Mouse (Mus musculus) heart, adult 2 months (tissue): ENCODE data around the gene Agpat1. TPM values are rescaled to one million over a fixed set of nuclear protein-coding genes. Genes with fewer than 3 reads are reported as not detected.
A peak's percentile ranks its signal among the peaks of the same experiment; 100 is the strongest.

Experiments
- DNase-seq, 2 experiments: peaks; one replicate each; pipeline ENCODE4 v3.0.0; 2021
- H3K27ac ChIP-seq: fragments of 200-600 bp; 2 replicates; pipeline ENCODE4 v1.8.1; 2022
- H3K27me3 ChIP-seq: fragments of 200-500 bp; 2 replicates; pipeline ENCODE4 v1.6.1; 2012; ENCODE audit warnings: mild to moderate bottlenecking, low read length, inconsistent platforms, mixed read lengths; ENCODE audit not compliant: control insufficient read depth, insufficient read depth
- H3K36me3 ChIP-seq: fragments of 200-500 bp; 2 replicates; pipeline ENCODE4 v1.6.1; 2012; ENCODE audit warnings: low read length, inconsistent platforms; ENCODE audit not compliant: control insufficient read depth, insufficient read depth
- H3K4me1 ChIP-seq: fragments of 200-500 bp; 2 replicates; pipeline ENCODE4 v1.6.1; 2011; ENCODE audit warnings: low read length; ENCODE audit not compliant: control insufficient read depth, insufficient read depth
- H3K4me3 ChIP-seq: fragments of 200-600 bp; 2 replicates; pipeline ENCODE4 v1.8.1; 2022
- H3K79me2 ChIP-seq: fragments of 200-500 bp; replicated peaks from 2 replicates; pipeline ENCODE4 v1.6.1; 2012; ENCODE audit warnings: mild to moderate bottlenecking, inconsistent platforms, low read length, moderate library complexity, mixed read lengths; ENCODE audit not compliant: control insufficient read depth, insufficient read depth
- H3K9ac ChIP-seq: fragments of 200-500 bp; 2 replicates; pipeline ENCODE4 v1.6.1; 2012; ENCODE audit warnings: low read depth, mild to moderate bottlenecking, control low read depth, inconsistent platforms, low read length, mixed read lengths
- CTCF ChIP-seq: fragments of 200-600 bp; IDR thresholded peaks from 2 replicates; pipeline ENCODE4 v1.8.1; 2022; ENCODE audit warnings: antibody characterized with exemption, mild to moderate bottlenecking, moderate library complexity
- EP300 ChIP-seq: fragments of 200-500 bp; IDR thresholded peaks from 2 replicates; pipeline ENCODE4 v1.6.1; 2011; ENCODE audit warnings: low read depth, low read length, control low read depth; ENCODE audit not compliant: insufficient read depth
- POLR2A ChIP-seq: fragments of 200-500 bp; IDR thresholded peaks from 2 replicates; pipeline ENCODE4 v1.6.1; 2011; ENCODE audit warnings: mild to moderate bottlenecking, low read depth, low read length, control low read depth; ENCODE audit not compliant: insufficient read depth
- WGBS: fragments of 180-500 bp; shearing (Covaris S2); methylation state at CpG from one replicate; pipeline ENCODE4 v1.1.7; 2018; 5-methylcytosine and 5-hydroxymethylcytosine counted together
- intact Hi-C: fragments of 180-260 bp; cut with DNase I; formaldehyde crosslinking; loops from one replicate; pipeline ENCODE4 v1.15.1; 2025
- polyA plus RNA-seq: library from polyadenylated mRNA; depleted of rRNA; stranded (reverse); fragments of >200 nt; gene quantifications from 2 replicates; pipeline ENCODE4 v1.2.3, GENCODE M21; 2012
- total RNA-seq, 2 experiments: library from RNA; stranded (reverse); gene quantifications; 2 replicates each; pipeline ENCODE4 v1.2.3; 2021

The Agpat1 gene
- total and polyA plus RNA-seq, 3 experiments, result 64.8 to 178 (median 68.9) TPM

DNA sequence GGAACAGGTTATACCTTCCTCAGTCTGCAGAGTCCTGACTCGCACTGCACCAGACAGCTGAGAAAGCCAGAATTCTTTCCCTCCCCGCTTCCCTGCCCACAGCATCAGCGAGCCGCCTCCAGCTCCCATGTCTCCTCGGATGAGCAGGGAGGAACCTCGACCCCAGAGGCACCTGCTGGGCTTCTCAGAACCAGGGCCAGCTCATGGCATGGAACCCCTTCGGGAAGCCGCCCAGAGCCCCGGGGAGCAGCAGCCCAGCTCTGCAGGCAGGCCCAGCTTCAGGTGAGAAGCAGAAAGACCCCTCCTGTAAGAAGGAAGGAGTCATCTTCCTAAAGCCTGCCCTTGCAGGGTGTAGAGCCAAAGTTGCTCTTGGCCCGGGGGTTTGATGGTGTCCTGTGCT, 48.5 kb downstream of the Agpat1 start:
- TF ChIP-seq POLR2A (no peak), EP300 (no peak), CTCF (no peak)
- 92% methylated on average over 10 of the region's 10 CpGs for WGBS
- Histone ChIP-seq H3K4me1 (peaks cover 24% of the 10 kb centered on the region), H3K4me3 (no peak overlapping the region), H3K79me2 (no peaks in the 10 kb centered on the region; the same call in 1 of the 2 replicates), H3K9ac (no peak overlapping the region), H3K27ac (no peak overlapping the region), H3K36me3 (no peaks in the 10 kb centered on the region), H3K27me3 (no peaks in the 10 kb centered on the region)
- intact Hi-C loops, result no loop called here
- DNase-seq, result no peak

DNA sequence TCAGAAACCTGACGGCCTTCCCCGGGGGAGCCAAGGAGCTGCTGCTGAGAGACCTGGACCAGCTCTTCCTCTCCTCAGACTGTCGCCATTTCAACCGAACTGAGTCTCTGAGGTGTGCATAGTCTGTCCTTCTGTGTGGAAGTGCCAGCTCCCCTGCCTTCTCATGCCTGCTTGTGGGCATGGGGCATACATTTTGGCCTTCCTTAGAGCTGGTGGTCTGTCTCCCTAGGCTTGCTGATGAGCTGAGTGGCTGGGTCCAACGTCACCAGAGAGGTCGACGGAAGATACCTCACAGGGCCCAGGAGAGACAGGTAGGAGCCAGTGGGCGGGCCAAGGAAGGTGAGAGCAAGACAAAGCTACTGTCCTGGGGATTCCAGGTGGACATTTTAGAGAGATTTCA, 48.9 kb downstream of the Agpat1 start:
- no peaks in the 10 kb centered on the region for H3K36me3 ChIP-seq
- intact Hi-C loops, result no loop called here
- peaks cover 23% of the 10 kb centered on the region for H3K4me1 ChIP-seq
- no peak overlapping the region for H3K9ac ChIP-seq
- no peaks in the 10 kb centered on the region for H3K79me2 ChIP-seq
- 91% methylated on average over 8 of the region's 8 CpGs for WGBS
- H3K4me3 ChIP-seq, result no peak overlapping the region
- no peak overlapping the region for H3K27ac ChIP-seq
- H3K27me3 ChIP-seq, result no peaks in the 10 kb centered on the region
- DNase-seq, result no peak
- TF ChIP-seq EP300 (no peak), POLR2A (no peak), CTCF (no peak)

DNA sequence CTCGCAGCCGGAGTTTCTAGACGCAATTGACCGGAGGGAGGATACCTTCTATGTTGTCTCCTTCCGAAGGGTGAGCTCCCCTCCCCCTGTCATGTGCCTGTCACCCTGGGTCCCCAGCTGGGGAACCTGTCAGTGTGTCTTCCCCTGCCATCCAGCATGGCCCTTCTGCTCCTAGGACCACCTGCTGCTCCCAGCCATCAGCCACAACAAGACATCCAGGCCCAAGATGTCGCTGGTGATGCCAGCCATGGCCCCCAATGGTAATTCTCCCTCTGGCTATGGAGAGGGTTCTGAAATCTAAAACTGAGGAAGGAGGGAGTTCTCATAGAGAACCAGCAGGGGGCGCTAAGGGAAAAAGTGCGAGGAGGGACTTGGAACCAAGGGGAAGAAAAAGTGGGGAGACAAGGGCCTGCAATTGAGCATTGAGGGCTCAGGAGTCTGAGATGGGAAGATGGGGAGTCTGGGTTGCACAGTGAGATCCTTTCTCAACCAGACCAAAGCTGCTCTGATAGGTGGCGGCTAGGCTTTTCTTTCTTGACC, 49.8 kb downstream of the Agpat1 start:
- Histone ChIP-seq H3K79me2 (no peaks in the 10 kb centered on the region), H3K9ac (no peak overlapping the region), H3K36me3 (no peaks in the 10 kb centered on the region), H3K4me3 (no peak overlapping the region), H3K4me1 (peaks cover 23% of the 10 kb centered on the region), H3K27ac (peak overlapping the region; percentile 83), H3K27me3 (no peaks in the 10 kb centered on the region)
- 68% methylated on average over 9 of the region's 9 CpGs for WGBS
- TF ChIP-seq CTCF, result peak; percentile 93
- no peak for TF ChIP-seq POLR2A
- TF ChIP-seq EP300, result no peak
- DNase-seq, result peak; percentile 61 to 76
- intact Hi-C loops, result loop anchor here (1.0 to 2.0 kb wide), 2 partner anchors 27 to 59 kb away; no protein-coding TSS in a partner anchor

DNA sequence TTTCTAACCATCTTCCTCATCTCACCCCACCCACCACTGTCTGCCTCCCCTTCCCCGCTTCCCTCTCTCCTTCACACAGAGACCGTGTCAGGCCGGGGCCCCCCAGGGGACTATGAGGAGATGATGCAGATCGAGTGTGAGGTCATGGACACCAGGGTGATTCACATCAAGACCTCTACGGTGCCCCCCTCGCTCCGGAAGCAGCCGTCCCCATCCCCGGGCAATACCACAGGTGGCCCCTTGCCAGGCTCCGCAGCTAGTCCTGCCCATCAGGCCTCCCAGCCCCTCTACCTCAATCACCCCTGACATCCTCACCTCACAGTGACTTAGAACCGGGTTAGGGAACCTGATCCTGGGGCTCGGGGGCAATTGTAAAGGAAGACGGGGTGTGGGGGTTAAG, 50.3 kb downstream of the Agpat1 start:
- intact Hi-C loops, result loop anchor here (1.0 to 2.0 kb wide), 2 partner anchors 26 to 59 kb away; no protein-coding TSS in a partner anchor

DNA sequence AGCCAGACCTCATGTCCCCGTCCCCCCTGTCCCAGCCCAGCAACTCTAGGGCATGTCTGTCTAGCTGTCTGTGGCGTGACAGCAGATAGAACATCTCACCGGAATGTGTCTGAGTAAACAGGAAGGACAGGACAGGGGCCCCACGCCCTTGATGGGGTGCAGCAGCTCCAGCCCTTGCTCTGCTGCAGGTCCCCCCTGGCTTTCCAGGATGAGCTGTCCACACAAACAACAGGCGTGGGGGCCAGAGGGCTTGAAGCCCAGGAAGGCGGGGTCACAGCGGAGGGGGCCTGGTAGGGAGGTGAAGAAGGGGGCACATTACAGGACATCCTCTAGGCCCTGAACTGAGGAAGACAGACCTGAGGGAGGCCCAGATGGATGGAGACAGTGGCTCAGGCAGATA, 51.1 kb downstream of the Agpat1 start:
- no peak for TF ChIP-seq CTCF
- TF ChIP-seq EP300, result no peak
- TF ChIP-seq POLR2A, result no peak; the same call in none of the 2 replicates
- Histone ChIP-seq H3K9ac (peak overlapping the region; percentile 4; the same call in 1 of the 2 replicates), H3K27ac (peak overlapping the region; percentile 83), H3K4me3 (no peak overlapping the region), H3K79me2 (no peaks in the 10 kb centered on the region), H3K27me3 (no peaks in the 10 kb centered on the region), H3K36me3 (no peaks in the 10 kb centered on the region), H3K4me1 (peaks cover 26% of the 10 kb centered on the region)
- peak in 1 of 2 experiments; percentile 84 for DNase-seq
- intact Hi-C loops, result loop anchor here (2.0 to 5.0 kb wide), 2 partner anchors 26 to 37 kb away; no protein-coding TSS in a partner anchor
- WGBS, result 34% methylated on average over 7 of the region's 7 CpGs

More for the DNA sequence above, 50.3 kb downstream of the Agpat1 start:
- H3K4me1 ChIP-seq, result peaks cover 26% of the 10 kb centered on the region
- peak in 1 of 2 experiments; percentile 54 for DNase-seq
- no peak overlapping the region for H3K4me3 ChIP-seq
- no peaks in the 10 kb centered on the region for H3K27me3 ChIP-seq
- H3K27ac ChIP-seq, result peak overlapping the region; percentile 83
- H3K9ac ChIP-seq, result no peak overlapping the region
- 76% methylated on average over 13 of the region's 13 CpGs for WGBS
- TF ChIP-seq CTCF, result no peak
- H3K79me2 ChIP-seq, result no peaks in the 10 kb centered on the region
- H3K36me3 ChIP-seq, result no peaks in the 10 kb centered on the region

DNA sequence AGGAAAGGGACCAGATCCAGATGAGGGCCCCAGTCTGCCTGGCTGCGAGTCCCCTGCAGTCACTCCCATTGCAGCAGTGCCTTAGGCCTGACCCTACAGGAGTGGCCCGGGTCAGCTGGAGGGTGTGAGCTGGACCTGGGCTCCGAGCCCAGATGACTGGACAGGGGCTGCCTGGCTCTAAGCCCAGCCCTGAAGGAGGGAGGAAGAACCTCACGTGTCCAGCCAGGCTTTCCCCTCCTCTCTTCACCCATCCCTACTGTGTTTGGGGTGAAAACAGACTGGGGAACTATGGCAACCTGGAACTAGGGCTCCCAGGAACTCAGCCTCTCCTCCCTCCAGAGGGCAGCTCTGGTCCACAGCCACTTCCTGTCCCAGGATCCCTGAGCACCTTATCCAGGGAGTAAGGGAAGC, 51.5 kb downstream of the Agpat1 start:
- H3K27ac ChIP-seq, result peak overlapping the region; percentile 83
- peak overlapping the region; percentile 4; the same call in 1 of the 2 replicates for H3K9ac ChIP-seq
- H3K27me3 ChIP-seq, result no peaks in the 10 kb centered on the region
- WGBS, result 0% methylated on average over 4 of the region's 4 CpGs
- no peak overlapping the region for H3K4me3 ChIP-seq
- peak; percentile 93 to 96 for DNase-seq
- no peaks in the 10 kb centered on the region for H3K36me3 ChIP-seq
- no peaks in the 10 kb centered on the region for H3K79me2 ChIP-seq
- TF ChIP-seq CTCF (peak; percentile 61), POLR2A (peak; percentile 41; the same call in 1 of the 2 replicates), EP300 (peak; percentile 76)
- intact Hi-C loops, result loop anchor here (2.0 to 5.0 kb wide), 2 partner anchors 25 to 37 kb away; no protein-coding TSS in a partner anchor
- peaks cover 26% of the 10 kb centered on the region for H3K4me1 ChIP-seq
